Mouse (Mus musculus): ENCODE data around the gene Olfr1024.

Olfr1024 gene

DNA sequence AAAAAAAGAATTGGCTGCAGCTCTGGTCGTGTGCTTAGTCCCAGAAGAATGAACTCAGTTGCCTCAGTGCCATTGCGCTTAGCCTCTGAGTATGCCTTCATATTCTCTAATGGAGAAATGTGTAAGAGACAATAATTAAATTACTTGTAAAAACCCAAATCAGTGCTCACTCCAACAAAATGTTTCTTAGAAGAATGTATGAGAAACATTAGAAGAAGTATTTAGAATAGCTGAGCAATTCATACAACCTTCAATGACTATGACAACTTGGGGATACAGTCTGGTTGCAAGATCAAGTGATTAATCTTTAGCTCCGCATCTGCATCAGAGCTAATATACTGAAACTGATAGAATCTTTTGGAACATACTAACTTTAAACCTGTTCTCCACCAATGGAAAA lies at the start of gene Olfr1024:
TSS of gene Olfr1024 (minus strand) at position 101 of the 400 bp plus-strand sequence.
- DNase-seq (ENCODE audit: inconsistent ontology term): no peak

DNA sequence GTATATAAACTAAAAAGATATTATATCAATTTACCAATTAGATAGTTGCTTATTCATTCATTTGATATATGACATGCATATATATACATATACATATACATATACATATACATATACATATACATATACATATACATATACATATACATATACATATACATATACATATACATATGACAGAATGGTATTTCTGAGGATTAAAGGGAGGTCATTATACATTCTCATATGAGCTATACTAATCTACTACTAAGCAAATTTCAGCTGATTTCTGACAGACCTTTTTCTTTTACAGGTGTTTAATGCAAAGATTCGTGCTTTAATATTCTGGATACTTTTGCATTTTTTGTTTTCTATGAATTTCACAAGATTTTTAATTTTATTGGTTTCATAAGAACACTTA lies 45.3 kb upstream of the Olfr1024 start, which contains the start of gene Olfr1028:
TSS of gene Olfr1028 (plus strand) at position 301 of the 400 bp plus-strand sequence.
- DNase-seq (ENCODE audit: inconsistent ontology term): no peak

DNA sequence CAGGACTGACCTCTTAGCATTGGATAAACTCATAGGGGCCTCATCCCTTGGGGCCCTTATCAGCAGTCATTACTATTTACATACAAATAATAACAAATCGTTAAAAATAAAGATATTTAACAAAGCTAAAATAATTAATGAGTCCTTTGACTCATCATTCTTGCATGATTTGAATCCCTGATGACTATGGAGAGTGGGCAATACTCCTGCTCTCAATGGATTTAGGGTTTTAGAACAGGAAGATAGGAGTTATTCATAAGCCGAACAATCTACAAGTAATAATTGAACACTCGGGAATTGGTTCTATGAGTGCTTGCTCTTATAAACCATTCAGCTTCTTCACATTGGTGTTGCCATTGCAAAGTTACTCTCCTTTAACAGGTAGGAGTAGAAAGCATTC lies 16.4 kb upstream of the Olfr1024 start, which contains the start of gene Olfr1026:
TSS of gene Olfr1026 (plus strand) at position 301 of the 400 bp plus-strand sequence.
- DNase-seq (ENCODE audit: inconsistent ontology term): no peak

DNA sequence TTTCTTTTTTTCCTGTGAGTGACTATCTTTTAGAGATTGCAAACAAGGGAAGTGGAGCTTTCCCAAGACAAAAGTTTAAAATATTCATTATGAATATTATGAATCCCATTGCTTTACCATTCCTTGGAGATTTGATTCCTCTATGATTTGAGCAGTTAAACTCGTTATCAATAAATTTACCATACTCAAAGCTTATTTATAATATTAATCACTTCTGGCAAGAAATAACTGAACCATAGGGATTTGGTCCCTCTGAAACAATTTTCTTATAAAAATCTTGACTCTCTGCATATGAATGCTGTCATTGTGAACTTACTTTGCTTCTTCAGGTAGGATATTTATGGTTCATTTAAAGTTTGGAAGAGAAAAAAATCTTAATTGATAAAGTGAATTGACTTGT lies 10.0 kb upstream of the Olfr1024 start, which contains the start of gene Olfr1025-ps1:
TSS of gene Olfr1025-ps1 (plus strand) at position 301 of the 400 bp plus-strand sequence.
- DNase-seq (ENCODE audit: inconsistent ontology term): no peak

DNA sequence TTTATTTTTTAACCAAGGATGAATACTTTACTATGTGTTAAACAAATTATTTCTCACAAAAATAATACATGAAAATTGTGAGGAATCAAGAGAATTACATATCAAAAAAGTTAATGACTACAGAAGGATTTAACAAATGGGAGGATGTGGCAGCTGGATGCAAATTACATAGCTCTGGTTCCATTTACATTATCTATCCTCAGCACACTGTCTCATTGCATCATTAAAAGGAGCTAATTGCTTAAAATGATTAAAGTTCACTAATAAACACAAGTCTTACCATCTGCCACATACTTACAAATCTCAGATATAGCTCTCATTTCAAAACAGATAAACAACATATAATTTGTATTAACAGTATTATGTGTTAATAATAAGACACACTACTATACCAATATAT lies 8.3 kb upstream of the Olfr1024 start:
- DNase-seq (ENCODE audit: inconsistent ontology term): no peak

DNA sequence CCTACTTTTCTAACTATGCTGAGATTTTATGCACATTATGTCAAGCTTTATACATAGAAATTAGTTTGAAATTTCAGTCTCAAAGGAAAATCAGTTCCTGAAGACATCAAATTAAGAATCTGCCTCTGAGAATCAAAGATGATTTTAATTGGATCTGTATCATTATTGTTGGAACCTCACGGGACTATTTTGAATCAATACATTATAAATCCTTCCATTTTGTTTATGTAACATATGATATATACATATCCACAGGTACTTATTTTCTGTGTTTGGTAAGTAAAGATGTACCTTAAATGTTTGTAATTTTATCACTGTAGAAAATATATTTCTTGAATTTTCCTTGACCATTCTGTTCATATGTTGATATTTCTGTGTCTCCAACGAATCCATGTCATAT lies 19.5 kb downstream of the Olfr1024 start, which contains the start of gene Olfr1023:
TSS of gene Olfr1023 (plus strand) at position 301 of the 400 bp plus-strand sequence.
- DNase-seq (ENCODE audit: inconsistent ontology term): no peak

DNA sequence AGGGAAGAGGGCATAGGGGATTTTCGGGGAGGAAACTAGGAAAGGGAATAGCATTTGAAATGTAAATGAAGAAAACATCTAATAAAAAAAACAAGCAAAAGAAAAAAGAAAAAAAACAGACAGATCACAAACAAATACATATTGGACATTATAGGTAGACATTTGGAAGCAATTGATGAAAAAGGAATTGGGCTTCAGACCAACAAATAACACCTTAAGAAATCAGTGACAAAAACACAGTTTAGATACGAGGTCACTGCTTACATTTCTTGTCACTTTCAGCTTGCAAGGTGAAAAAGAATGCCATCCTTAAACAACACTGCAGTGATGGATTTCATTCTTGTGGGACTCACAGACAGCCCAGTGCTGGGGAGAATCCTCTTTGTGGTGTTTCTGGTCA lies 36.6 kb downstream of the Olfr1024 start, which contains the start of gene Olfr1022:
TSS of gene Olfr1022 (plus strand) at position 301 of the 400 bp plus-strand sequence.
- no peak for DNase-seq (ENCODE audit: inconsistent ontology term)
